Mouse (Mus musculus) ES-Bruce4 (cell line): Measurements from ENCODE around the gene Yap1. TPM values are rescaled to one million over a fixed set of nuclear protein-coding genes. Genes with fewer than 3 reads are reported as not detected.

ENCODE experiments used
- H3K27ac ChIP-seq: 2 replicates; pipeline ENCODE4 v1.5.1; 2012; ENCODE audit warnings: low read length, inconsistent platforms; ENCODE audit not compliant: insufficient read depth
- H3K27me3 ChIP-seq: 2 replicates; pipeline ENCODE4 v1.6.1; 2012; ENCODE audit warnings: mild to moderate bottlenecking, low read length, inconsistent platforms; ENCODE audit not compliant: control insufficient read depth, poor library complexity, insufficient read depth, severe bottlenecking
- H3K36me3 ChIP-seq: 2 replicates; pipeline ENCODE4 v1.6.1; 2012; ENCODE audit warnings: inconsistent platforms, mild to moderate bottlenecking, low read length, moderate library complexity; ENCODE audit not compliant: control insufficient read depth, poor library complexity, insufficient read depth, severe bottlenecking
- H3K4me1 ChIP-seq: one replicate; pipeline ENCODE4 v1.8.1; 2011; ENCODE audit warnings: low read length; ENCODE audit not compliant: control insufficient read depth, insufficient read depth
- H3K4me3 ChIP-seq: 2 replicates; pipeline ENCODE4 v1.5.1; 2011; ENCODE audit warnings: low read depth, mild to moderate bottlenecking, low read length
- H3K9ac ChIP-seq: 2 replicates; pipeline ENCODE4 v1.6.1; 2012; ENCODE audit warnings: low read depth, mild to moderate bottlenecking, inconsistent platforms; ENCODE audit not compliant: poor library complexity, severe bottlenecking
- H3K9me3 ChIP-seq: replicated peaks from 2 replicates; pipeline ENCODE4 v1.6.1; 2012; ENCODE audit warnings: mild to moderate bottlenecking, low read length, inconsistent platforms; ENCODE audit not compliant: control insufficient read depth, poor library complexity, insufficient read depth, severe bottlenecking
- CTCF ChIP-seq: IDR thresholded peaks from one replicate; pipeline ENCODE4 v1.8.1; 2011; ENCODE audit warnings: low read depth, low read length
- EP300 ChIP-seq: IDR thresholded peaks from 2 replicates; pipeline ENCODE4 v1.6.1; 2011; ENCODE audit warnings: low read depth, low read length; ENCODE audit not compliant: insufficient read depth
- POLR2A ChIP-seq: IDR thresholded peaks from one replicate; pipeline ENCODE4 v1.8.1; 2011; ENCODE audit warnings: low read length; ENCODE audit not compliant: insufficient read depth
- polyA plus RNA-seq: library from polyadenylated mRNA; stranded (reverse); fragments of >200 nt; gene quantifications from 2 replicates; pipeline ENCODE4 v1.2.4, GENCODE M21; 2011; ENCODE audit warnings: low read depth; ENCODE audit not compliant: missing spikeins, insufficient read depth, insufficient read length

Gene Yap1
- polyA plus RNA-seq, 1 experiment, result 131 TPM

GRCm38 (mm10) chr9:7980162-7980561, 24.2 kb downstream of the Yap1 start:
- Histone ChIP-seq H3K9me3 (no peaks in the 10 kb centered on the region), H3K36me3 (peaks cover 24% of the 10 kb centered on the region), H3K27me3 (no peaks in the 10 kb centered on the region), H3K4me3 (no peak overlapping the region), H3K27ac (0 out of 2 replicates have a peak overlapping the region, but pooled peaks have one; percentile 41), H3K4me1 (peaks cover 5% of the 10 kb centered on the region), H3K9ac (no peak overlapping the region)
- TF ChIP-seq EP300, result no peak

- Histone ChIP-seq H3K27ac (peak overlapping the region; percentile 41; the same call in 1 of the 2 replicates), H3K27me3 (no peaks in the 10 kb centered on the region), H3K4me1 (peaks cover 5% of the 10 kb centered on the region), H3K4me3 (no peak overlapping the region), H3K9ac (no peak overlapping the region), H3K9me3 (no peaks in the 10 kb centered on the region), H3K36me3 (peaks cover 26% of the 10 kb centered on the region)
- TF ChIP-seq POLR2A, result no peak
- TF ChIP-seq EP300, result no peak
- TF ChIP-seq CTCF, result no peak
Observed at GRCm38 (mm10) chr9:7979153-7979916, 25.1 kb downstream of the Yap1 start.

DNA sequence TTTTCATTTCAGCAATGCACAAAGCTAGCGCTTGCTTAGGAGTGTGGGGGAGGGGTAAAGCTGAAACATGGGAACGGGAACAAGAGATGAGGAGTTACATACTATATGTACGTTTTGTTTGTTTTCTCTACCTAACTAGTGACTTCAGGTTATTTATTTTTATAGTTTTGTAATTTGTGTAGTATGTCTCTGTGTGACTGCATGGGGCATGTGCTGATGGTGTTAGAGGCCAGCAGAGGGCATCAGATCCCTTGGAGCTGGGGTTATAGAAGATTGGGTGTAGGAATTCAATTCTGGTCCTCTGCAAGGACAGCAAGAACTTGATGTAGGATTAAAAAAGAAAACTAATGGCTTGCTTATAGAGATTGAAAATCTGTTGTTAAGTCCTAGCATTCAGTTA, 25.9 kb downstream of the Yap1 start:
- Histone ChIP-seq H3K4me3 (no peak overlapping the region), H3K27ac (peak overlapping the region; percentile 42; the same call in 1 of the 2 replicates), H3K9me3 (no peaks in the 10 kb centered on the region), H3K27me3 (no peaks in the 10 kb centered on the region), H3K4me1 (peaks cover 6% of the 10 kb centered on the region), H3K9ac (no peak overlapping the region), H3K36me3 (peaks cover 27% of the 10 kb centered on the region)
- TF ChIP-seq CTCF (peak; percentile 59), EP300 (no peak)

GRCm38 (mm10) chr9:7977587-7977986, 26.8 kb downstream of the Yap1 start:
- Histone ChIP-seq H3K9me3 (no peaks in the 10 kb centered on the region), H3K9ac (no peak overlapping the region), H3K27ac (no peak overlapping the region), H3K4me3 (no peak overlapping the region), H3K27me3 (no peaks in the 10 kb centered on the region), H3K4me1 (peaks cover 3% of the 10 kb centered on the region), H3K36me3 (peaks cover 28% of the 10 kb centered on the region)
- TF ChIP-seq EP300 (peak; percentile 81), POLR2A (no peak)

GRCm38 (mm10) chr9:7971993-7972392, 32.4 kb downstream of the Yap1 start:
- Histone ChIP-seq H3K27me3 (no peaks in the 10 kb centered on the region), H3K27ac (peak overlapping the region; percentile 54), H3K4me3 (no peak overlapping the region), H3K4me1 (peaks cover 2% of the 10 kb centered on the region), H3K36me3 (peaks cover 26% of the 10 kb centered on the region), H3K9ac (no peak overlapping the region), H3K9me3 (no peaks in the 10 kb centered on the region)
- TF ChIP-seq EP300, result no peak
- TF ChIP-seq CTCF, result no peak
- TF ChIP-seq POLR2A, result no peak

DNA sequence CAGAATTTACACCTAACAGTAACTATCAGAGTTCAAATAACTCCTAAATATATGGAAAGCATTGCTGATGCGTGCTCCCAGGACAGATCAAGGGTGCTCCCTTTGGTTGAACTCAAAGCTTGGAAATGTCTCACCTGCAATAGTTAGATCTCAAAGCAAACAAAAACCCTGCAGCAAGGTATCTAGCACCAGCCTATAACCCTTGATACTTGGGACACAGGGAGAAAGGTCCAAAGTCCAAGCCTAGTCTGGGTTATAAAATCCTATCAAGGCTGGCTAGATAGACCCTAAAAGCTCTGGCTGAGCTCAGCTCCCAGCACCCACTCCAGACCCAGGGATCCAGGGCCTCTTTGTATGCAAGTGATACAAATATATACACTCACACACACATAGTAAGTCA, 36.4 kb downstream of the Yap1 start:
- Histone ChIP-seq H3K9me3 (no peaks in the 10 kb centered on the region), H3K27me3 (no peaks in the 10 kb centered on the region), H3K4me3 (no peak overlapping the region), H3K9ac (no peak overlapping the region), H3K27ac (no peak overlapping the region), H3K4me1 (no peaks in the 10 kb centered on the region), H3K36me3 (peaks cover 17% of the 10 kb centered on the region)
- TF ChIP-seq CTCF, result no peak
- no peak for TF ChIP-seq POLR2A
- no peak for TF ChIP-seq EP300
